Mouse (Mus musculus) macrophage (primary cell): ENCODE measurements around the gene Bdnf. TPM values are rescaled to one million over a fixed set of nuclear protein-coding genes. Genes with fewer than 3 reads are reported as not detected.

Experiments
- polyA plus RNA-seq: library from polyadenylated mRNA; stranded (reverse); fragments of 250-400 nt; gene quantifications from 3 replicates; pipeline ENCODE4 v1.2.4, GENCODE M21; 2018; ENCODE audit warnings: inconsistent platforms

Bdnf gene
- polyA plus RNA-seq, 1 experiment from 2014 or later = not detected

Other genes starting within 250 kb of the Bdnf start
- gene Lin7c, start 216.2 kb downstream of the Bdnf start, polyA plus RNA-seq = 48.5 to 60.8 TPM (median 53.1 TPM) in 3 replicates
- gene Lgr4, start 242.9 kb downstream of the Bdnf start, polyA plus RNA-seq = 0.11 to 0.49 TPM (median 0.12 TPM) in 3 replicates